Mouse (Mus musculus): ENCODE measurements around the gene Raly. TPM values are rescaled to one million over a fixed set of nuclear protein-coding genes. Genes with fewer than 3 reads are reported as not detected.

Gene Raly
- 100 to 1,000 TPM; 190 to 194 TPM for total RNA-seq (2021)
- long read RNA-seq, experiment 1, partial matches to known transcripts, result 0 of 4 reads
- long read RNA-seq, experiment 1, other reads (novel, unspliced or antisense), result 0 of 4 reads
- long read RNA-seq, experiment 2, partial matches to known transcripts, result 0 of 8 reads
- long read RNA-seq, experiment 2, other reads (novel, unspliced or antisense), result 1 of 8 reads

DNA sequence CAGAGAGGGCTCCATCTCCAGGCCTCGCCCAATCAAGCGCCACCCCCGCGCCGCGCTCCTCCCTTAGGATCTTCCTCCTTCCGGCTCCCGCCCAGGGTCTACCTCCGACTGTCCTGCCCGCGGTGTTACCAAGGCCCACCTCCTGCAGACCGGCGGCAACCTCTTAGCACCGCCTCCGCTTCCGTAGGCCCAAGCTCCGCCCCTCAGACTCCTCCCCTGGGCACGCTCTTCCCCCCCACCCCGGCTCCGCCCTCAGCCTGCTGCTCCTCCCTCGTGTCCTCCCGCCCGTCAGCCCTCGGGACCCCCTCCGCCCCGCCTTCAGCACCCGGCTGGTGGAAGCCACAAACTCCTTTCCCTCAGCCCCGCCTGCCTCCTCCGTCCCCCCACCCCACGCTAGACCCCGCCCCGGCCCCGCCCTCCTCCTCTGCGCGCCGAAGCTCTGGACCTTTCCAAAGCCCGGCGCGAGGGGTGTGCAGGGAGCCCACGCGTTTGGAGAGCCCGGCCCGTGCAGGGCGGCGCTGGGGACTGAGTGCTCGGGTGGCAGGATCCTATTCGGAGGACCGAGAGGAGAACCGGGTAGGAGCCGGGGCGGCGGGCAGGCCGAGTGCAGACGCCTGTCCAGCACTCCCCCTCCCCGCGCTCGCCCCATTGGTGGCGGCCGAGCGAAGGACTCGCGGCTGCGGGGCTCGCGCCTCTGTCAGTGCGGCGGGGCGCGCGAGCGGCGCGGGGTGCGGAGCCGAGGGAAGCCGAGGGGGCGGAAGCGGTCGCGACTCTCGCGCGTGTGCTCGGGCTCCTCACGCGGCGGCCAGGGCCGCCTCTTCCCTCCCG is at the start of gene Raly, which contains the start of gene a:
Raly (plus strand) TSS at position 441 of the 828 bp plus-strand sequence.
a (plus strand) TSS at position 747 of the 828 bp plus-strand sequence.
- DNase-seq (ENCODE audit: low spot score in 2 of 2), result peak; percentile 93

- peak in 1 of 2 experiments; percentile 45 for DNase-seq (ENCODE audit: low spot score in 2 of 2)
Observed at GRCm38 (mm10) chr2:154742911-154743819, 47.7 kb upstream of the Raly start.

- no peak for DNase-seq (ENCODE audit: low spot score in 2 of 2)
Observed at GRCm38 (mm10) chr2:154743915-154744314, 47.0 kb upstream of the Raly start.

DNA sequence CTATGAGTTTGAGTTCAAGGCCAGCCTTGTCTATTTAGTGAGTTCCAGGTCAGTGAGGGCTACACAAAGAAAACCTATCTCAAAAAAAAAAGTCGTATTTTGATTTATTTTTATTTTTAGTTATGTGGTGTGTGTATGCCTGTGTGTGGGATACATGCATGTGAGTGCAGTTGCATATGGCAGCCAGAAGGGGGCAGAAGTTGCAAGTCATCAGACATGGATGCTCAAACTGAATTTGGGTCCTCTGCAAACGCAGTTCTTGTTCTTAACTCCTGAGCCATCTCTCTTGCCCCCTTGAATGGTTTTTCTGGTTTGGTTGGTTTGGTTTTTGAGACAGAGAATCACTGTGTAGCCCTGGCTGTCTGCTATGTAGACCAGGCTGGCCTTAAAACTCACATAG is 42.5 kb upstream of the Raly start:
- no peak for DNase-seq (ENCODE audit: low spot score in 2 of 2)

DNA sequence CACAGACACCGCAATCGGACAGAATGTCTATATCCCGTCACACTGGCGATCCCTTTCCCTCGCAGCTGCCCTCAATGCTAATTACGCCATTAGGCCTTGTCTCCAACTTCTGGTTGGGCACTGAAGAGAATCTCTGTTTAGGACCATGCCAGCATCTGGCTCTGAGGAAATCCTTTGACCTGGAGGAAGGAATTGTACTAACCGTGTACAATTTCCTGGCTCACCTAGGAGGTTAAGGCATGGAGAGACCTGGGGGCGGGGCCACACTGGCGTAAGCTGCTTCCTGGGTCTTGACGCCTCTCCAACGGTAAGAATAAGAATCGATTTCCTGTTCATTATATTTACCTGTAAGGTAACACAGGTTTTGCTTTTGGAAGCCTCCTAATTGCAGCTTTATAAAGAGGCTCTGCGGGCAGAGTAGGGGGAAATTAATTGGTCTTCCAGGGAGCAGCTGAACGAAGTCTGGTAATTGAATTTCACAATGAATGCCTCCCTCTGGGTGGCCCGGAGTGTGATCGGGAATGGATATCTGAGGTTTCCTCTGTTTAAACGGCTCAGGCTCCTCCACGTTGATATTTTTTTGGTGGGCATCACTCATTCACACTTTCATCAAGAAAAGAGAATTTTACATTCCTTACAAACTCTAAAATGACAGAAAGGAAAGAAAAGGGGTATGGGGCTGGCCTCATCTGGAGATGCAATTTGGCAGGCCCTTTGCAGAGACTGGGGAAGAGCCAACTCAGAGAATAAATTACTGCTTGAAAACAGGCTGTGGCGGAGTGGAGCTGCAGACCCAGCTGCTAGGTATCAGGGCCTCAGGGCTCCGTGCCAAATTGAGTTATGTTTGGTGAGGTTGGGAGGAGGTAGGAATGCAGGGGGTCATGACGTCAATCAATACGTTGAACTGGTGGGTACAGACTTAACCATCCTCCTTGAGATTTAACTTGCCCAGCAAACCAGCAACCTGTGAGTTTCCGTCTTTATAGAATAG is 41.6 kb upstream of the Raly start:
- DNase-seq (ENCODE audit: low spot score in 2 of 2), result no peak

GRCm38 (mm10) chr2:154751924-154752323 is 39.0 kb upstream of the Raly start:
- DNase-seq (ENCODE audit: low spot score in 2 of 2), result peak; percentile 36 to 53

GRCm38 (mm10) chr2:154754068-154754560 is 36.8 kb upstream of the Raly start:
- no peak for DNase-seq (ENCODE audit: low spot score in 2 of 2)

DNA sequence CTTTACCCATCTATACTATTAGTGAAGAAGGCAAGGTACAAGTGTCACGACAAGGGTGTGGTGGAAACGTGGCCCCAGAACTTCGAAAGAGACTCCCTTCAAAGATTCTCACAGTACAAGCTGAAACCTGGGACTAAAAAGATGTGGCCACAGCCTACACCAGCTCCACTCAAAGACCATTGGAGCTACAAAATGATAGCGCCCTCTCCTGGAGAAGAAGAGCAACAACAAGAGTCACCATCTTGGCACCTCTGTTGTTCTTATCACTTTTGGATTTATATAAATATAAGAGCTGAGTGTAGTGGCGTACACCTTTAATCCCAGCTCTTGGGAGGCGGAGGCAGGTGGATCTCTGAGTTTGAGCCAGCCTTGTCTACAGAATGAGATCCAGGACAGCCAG is 35.1 kb upstream of the Raly start:
- no peak for DNase-seq (ENCODE audit: low spot score in 2 of 2)

DNA sequence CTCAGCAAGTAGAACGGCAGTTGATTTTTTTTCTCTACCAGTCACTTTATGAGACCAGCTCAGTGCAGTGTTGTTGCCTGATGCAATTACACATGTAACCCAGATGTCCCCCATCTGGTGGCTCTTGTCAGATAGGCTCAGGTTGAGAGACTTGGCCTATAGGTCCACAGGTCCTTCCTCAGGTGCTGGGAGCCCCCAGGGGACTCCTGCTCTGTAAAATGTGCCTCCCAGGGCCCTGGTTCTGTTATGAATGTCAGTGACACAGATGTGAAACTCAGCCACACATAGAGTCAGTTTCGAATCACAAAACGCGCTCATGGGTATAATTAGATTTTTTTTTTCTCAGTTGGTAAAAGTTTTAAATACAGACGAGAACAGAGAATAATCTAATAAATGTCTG is 33.2 kb upstream of the Raly start:
- no peak for DNase-seq (ENCODE audit: low spot score in 2 of 2)

DNA sequence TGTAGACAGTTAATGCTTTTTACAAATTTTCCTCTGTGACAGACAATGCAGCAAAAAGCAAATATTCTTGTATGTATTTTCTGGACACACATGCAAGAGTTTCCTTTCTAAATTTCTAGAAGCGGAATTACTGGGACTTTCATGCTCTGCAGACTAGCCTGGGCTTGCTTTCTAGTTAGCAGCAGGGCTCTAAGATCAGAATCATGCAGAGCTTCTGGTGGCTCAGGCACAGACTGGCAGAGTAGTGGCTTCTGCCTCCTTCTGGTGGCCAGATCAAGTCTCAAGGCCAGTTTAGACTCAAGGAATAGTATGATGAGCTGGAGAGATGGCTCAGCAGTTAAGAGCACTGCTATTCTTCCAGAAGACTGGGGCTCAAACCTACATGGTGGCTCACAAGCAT is 32.4 kb upstream of the Raly start:
- no peak for DNase-seq (ENCODE audit: low spot score in 2 of 2)

DNA sequence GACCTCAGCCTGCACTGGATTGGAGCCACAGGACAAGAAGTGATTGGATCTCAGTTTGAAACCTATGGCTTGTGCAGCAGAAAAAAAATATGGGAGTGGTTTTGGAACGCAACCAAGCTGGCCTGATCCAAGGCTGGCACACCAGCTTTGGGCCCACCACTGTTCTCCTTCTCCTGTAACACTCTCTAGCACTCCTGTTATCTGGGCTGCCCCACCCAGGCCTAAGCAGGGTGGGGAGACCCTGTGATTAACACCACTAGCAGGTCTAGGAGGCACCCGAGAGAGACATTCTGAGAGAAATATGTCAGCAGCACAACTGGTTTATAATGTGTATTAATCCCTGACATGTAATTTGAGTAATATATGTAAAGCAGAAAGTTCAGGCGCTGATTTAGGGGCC is 27.7 kb upstream of the Raly start:
- DNase-seq (ENCODE audit: low spot score in 2 of 2), result no peak

DNA sequence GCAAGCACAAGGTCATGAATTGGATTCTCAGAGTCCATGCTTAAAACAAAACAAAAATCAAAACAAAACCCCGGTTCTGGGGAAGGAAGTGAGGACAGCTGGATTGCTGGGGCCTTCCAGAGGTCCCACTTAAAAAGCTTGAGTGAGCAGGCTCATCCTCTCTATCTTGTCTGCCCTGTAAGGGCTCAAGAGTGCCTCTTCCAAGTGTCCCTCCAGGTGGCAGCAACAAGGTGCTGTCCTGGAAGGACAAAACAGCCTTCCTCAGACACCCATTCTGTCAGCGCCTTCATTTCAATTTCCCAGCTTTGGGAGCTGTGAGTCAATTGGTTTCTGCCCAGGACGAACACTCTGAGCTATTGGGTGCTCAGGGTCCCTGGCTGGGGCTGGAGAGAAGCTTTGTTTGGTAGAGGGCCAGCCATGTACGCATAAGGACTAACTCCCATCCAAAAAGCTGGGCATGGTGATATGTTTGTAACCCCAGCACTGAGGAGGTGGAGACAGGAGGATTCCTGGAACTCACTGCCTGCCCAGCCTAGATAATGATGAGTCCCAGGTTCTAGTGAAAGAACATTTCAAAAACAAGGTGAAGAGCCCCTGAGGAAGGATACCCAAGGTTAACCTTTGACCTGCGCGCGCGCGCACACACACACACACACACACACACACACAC is 25.9 kb upstream of the Raly start:
- DNase-seq (ENCODE audit: low spot score in 2 of 2), result no peak

- no peak for DNase-seq (ENCODE audit: low spot score in 2 of 2)
Observed at GRCm38 (mm10) chr2:154765554-154766008, 25.3 kb upstream of the Raly start.

DNA sequence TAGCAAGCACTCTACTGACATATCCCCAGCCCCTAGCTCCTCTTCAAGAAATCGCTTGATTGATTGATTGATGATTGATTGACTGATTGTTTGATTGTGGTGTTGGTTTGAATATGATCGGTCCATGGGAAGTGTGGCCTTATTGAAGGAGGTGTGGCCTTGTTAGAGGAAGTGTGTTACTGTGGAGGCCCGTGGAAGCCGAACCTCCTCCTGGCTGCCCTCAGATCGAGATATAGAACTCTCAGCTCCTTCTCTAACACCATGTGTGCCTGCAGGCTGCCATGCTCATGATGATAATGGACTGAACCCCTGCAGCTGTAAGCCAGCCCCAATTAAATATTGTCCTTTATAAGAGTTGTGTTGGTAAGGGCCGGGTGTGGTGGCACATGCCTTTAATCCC is 23.8 kb upstream of the Raly start:
- no peak for DNase-seq (ENCODE audit: low spot score in 2 of 2)

- DNase-seq (ENCODE audit: low spot score in 2 of 2), result no peak
Observed at GRCm38 (mm10) chr2:154769930-154770329, 21.0 kb upstream of the Raly start, which contains the start of gene Gm14214. Gene Gm14214, minus strand, starts transcription at chr2:154770030.

GRCm38 (mm10) chr2:154771604-154772003 is 19.3 kb upstream of the Raly start:
- no peak for DNase-seq (ENCODE audit: low spot score in 2 of 2)

DNA sequence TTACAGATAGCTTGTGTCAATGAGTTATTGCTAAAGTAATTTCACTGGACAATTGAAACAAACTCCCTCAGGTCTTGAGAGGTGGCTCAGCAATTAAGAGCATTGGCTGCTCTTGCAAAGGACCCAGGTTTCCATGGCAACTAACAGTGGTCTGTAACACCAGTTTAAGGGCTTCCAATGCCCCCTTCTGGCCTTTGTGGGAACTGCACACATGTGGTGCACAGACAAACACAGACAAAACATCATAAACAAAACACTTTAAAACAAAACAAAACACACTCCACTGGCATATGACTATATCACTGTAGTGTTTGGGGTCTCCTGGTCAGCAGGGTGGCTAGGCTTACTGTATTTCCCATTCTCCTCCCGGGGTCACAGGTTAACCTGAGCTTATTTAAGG is 16.9 kb upstream of the Raly start:
- no peak for DNase-seq (ENCODE audit: low spot score in 2 of 2)

- DNase-seq (ENCODE audit: low spot score in 2 of 2), result peak in 1 of 2 experiments; percentile 47
Observed at GRCm38 (mm10) chr2:154776496-154776895, 14.4 kb upstream of the Raly start.

DNA sequence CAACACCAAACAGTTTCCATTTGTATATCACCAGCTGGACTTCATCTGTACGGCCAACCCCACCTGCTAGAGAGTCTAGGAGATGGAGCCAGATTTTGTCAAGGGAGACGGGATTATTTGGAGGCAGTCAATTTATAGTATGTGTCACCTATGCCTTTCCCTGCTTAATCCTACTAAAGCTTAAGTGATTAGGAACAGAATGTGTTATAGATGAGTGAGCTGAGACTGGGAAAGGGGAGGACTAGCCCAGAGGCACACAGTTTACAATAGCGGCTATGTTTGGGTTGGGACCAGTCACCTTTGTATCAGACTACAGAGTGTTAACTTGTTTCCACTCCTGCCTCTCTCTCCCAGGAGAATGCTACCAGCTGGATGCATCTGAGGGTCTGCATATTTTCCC is 11.2 kb upstream of the Raly start:
- no peak for DNase-seq (ENCODE audit: low spot score in 2 of 2)
